Mouse (Mus musculus) cerebellum, adult 2 months (tissue): Measurements from ENCODE around the gene Ropn1l. TPM values are rescaled to one million over a fixed set of nuclear protein-coding genes. Genes with fewer than 3 reads are reported as not detected.
A peak's percentile ranks its signal among the peaks of the same experiment; 100 is the strongest.

Experiments
- DNase-seq, 2 experiments: peaks; one replicate each; pipeline ENCODE4 v3.0.0; 2021
- H3K27ac ChIP-seq: fragments of 200-500 bp; 2 replicates; pipeline ENCODE4 v1.5.1; 2012; ENCODE audit warnings: low read length, control low read depth, inconsistent platforms; ENCODE audit not compliant: insufficient read depth
- H3K27me3 ChIP-seq: fragments of 200-500 bp; 2 replicates; pipeline ENCODE4 v1.6.1; 2012; ENCODE audit warnings: inconsistent platforms, mild to moderate bottlenecking, low read length, moderate library complexity; ENCODE audit not compliant: control insufficient read depth, insufficient read depth
- H3K4me1 ChIP-seq: fragments of 200-500 bp; 2 replicates; pipeline ENCODE4 v1.6.1; 2011; ENCODE audit warnings: low read length; ENCODE audit not compliant: control insufficient read depth, insufficient read depth
- H3K4me3 ChIP-seq: fragments of 200-500 bp; replicated peaks from 2 replicates; pipeline ENCODE3; 2011; ENCODE audit warnings: mild to moderate bottlenecking, low read depth, low read length, control low read depth; ENCODE audit not compliant: insufficient read depth
- CTCF ChIP-seq: fragments of 200-500 bp; IDR thresholded peaks from 2 replicates; pipeline ENCODE4 v1.5.1; 2011; ENCODE audit warnings: low read depth, mild to moderate bottlenecking, control low read depth, low read length, moderate library complexity, borderline replicate concordance; ENCODE audit not compliant: insufficient read depth
- POLR2A ChIP-seq: fragments of 200-500 bp; IDR thresholded peaks from 2 replicates; pipeline ENCODE4 v1.6.1; 2011; ENCODE audit warnings: low read length, control low read depth, borderline replicate concordance; ENCODE audit not compliant: insufficient read depth
- WGBS: fragments of 180-500 bp; shearing (Covaris S2); methylation state at CpG from one replicate; pipeline ENCODE4 v1.1.7; 2018; 5-methylcytosine and 5-hydroxymethylcytosine counted together
- polyA plus RNA-seq: library from polyadenylated mRNA; depleted of rRNA; stranded (reverse); fragments of >200 nt; gene quantifications from 2 replicates; pipeline ENCODE4 v1.2.3, GENCODE M21; 2012; rRNA removed

The Ropn1l gene
- polyA plus RNA-seq: 1.3 TPM in 2 replicates

DNA sequence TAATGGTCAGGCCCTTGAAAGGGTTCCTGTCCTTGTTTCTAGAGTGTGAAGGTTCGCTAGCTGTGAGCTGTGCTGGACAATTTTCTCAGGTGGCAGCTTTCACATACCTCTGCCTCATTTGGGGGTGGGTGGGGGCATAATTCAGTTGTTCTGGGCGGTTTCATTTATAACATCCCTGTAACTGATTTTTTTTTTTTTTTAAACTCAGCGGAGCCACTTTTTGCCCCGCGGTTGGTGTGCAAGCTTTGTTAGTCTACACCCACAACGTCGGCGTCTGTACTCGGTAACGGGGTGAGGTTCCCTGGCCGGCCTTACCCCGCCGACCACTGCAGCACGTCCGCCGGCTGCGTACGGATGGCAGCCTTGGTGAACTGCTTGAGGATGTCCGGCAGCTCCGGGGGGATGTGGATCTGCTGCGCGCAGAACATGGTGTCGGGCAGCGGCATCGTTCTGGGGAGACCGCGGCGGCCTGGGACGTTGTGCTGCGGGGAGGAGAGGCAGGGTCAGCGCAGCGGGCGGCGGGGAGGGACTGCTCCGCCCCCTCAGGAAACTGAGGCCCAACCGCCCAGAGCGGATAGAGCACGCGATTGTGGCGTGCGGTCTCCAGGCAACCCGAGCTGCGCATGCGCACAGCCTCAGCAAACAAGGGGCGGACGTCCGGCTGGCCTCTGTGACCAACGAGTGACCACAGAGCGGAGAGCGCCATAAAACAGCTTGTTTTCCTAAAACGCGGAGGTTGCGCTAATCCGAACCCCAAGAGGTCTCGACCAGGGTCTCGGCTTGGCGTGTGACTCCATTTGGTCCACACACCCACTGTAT, at the start of gene Ropn1l:
TSS of gene Ropn1l (minus strand) at position 640 of the 819 bp plus-strand sequence.
- DNase-seq: peak; percentile 90
- H3K4me3 ChIP-seq: peak within 1 kb of the TSS; percentile 78
- TF ChIP-seq POLR2A: peak; percentile 48; the same call in 1 of the 2 replicates
- no peak for TF ChIP-seq CTCF
- H3K4me1 ChIP-seq: no peaks in the 10 kb centered on the region
- no peaks in the 10 kb centered on the region for H3K27me3 ChIP-seq
- no peak within 1 kb of the TSS; the same call in 1 of the 2 replicates for H3K27ac ChIP-seq
- 1% methylated on average over 57 of the region's 57 CpGs for WGBS

DNA sequence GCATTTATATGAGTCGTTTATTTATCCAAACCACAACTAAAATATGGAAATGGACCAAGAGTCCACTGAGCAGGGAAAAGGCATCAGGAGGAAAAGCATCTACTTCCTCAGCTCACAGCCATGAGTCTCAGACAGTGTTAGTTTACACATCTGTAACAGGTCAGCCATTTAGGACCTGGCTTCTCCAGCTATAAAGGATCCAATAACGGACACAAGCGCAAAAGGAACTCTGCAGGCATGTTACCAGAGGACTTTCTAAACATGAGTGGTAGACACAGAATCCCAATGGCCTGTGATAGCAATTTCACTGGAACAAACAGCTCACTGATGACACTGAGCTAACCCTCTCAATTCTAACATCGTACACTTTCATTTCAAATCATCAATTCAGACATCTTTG, 49.5 kb upstream of the Ropn1l start:
- H3K27ac ChIP-seq: no peak overlapping the region
- DNase-seq: no peak
- WGBS: 79% methylated on average over 4 of the region's 4 CpGs
- H3K27me3 ChIP-seq: no peaks in the 10 kb centered on the region
- no peak for TF ChIP-seq POLR2A
- TF ChIP-seq CTCF: no peak
- no peak overlapping the region for H3K4me3 ChIP-seq
- no peaks in the 10 kb centered on the region for H3K4me1 ChIP-seq

DNA sequence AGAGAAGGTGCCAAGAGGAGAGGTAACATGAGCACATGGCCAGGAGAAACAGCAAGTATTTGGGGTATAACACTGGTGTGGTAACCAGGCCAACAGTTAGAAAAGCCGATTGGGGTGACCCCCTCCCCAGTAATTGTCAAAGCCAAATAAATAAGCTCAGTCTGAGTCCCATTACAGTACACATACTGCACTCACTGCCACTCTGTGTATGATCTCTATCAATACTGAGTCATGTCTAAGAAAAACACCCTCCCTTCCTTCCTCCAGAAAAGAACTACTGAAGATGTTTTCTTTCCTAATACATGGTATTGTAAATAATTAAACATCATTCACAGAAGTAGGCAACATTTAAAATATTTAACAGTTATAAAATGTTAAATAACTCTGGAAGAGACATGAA, 48.8 kb upstream of the Ropn1l start:
- Histone ChIP-seq H3K4me3 (no peak overlapping the region), H3K4me1 (no peaks in the 10 kb centered on the region), H3K27ac (no peak overlapping the region), H3K27me3 (no peaks in the 10 kb centered on the region)
- no peak for TF ChIP-seq CTCF
- TF ChIP-seq POLR2A: no peak
- 7% methylated on average over 1 of the region's 1 CpGs for WGBS
- no peak for DNase-seq

DNA sequence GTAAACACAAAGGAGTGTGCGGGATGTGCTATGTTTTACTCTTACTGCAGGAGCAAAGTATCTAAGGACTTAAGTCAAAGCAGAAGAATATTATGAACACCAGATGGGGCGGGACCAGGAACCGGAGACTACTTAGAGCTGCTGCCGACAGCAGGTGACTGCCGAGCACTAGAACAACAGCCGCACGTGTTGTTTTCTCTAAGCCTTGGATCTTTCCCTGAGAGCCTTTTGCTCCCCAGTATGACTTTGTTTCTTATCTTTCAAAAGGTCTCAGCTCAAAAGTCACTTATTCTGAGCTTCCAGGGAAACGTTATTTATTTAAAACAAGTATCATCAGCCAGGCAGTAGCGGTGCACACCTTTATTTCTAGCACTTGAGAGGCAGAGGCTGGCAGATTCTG, 41.3 kb upstream of the Ropn1l start:
- TF ChIP-seq CTCF (no peak), POLR2A (no peak)
- 92% methylated on average over 9 of the region's 9 CpGs for WGBS
- no peak for DNase-seq
- H3K4me1 ChIP-seq: no peaks in the 10 kb centered on the region
- no peak overlapping the region for H3K27ac ChIP-seq
- H3K4me3 ChIP-seq: no peak overlapping the region
- H3K27me3 ChIP-seq: no peaks in the 10 kb centered on the region

DNA sequence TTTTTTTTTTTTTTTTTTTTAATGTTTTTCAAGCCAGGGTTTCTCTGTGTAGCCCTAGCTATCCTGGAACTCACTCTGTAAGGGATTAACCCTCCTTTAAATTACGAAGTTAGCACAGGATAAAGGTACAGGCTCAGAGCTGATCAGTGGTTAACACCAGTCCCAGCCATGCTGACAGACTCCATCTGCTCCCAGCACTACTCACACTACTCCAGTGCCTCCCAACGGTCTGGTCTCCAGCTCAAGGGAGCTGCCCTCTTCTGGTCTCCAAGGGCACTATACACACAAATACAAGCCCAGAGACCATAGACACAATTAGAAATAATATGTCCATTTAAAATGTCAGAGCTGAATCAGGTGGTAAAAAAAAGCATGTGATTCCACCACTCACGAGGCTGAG, 40.8 kb upstream of the Ropn1l start:
- no peak for DNase-seq
- H3K4me3 ChIP-seq: no peak overlapping the region
- no peak overlapping the region for H3K27ac ChIP-seq
- H3K4me1 ChIP-seq: no peaks in the 10 kb centered on the region
- no peaks in the 10 kb centered on the region for H3K27me3 ChIP-seq
- TF ChIP-seq CTCF: no peak
- no peak for TF ChIP-seq POLR2A
- 63% methylated on average over 3 of the region's 3 CpGs for WGBS

DNA sequence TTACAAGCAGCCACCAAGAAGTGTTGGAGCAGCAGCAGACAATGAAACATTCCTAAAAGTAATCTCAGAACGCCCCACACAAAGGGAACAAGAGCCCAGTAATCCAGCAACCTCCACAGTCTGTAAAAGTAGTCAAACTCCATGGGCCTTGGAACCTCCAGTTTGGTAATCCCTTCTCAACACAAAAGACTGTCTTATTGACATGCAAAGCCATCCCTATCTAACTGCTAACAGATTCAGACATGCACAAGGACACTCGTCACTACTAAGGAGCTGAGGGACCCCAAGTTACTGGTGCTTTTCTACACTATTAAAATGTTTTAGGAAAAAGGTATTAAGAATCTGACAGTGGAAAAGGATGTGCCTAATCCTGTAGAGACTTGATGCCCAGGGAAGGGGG, 33.9 kb upstream of the Ropn1l start:
- no peaks in the 10 kb centered on the region for H3K4me1 ChIP-seq
- TF ChIP-seq POLR2A (no peak), CTCF (no peak)
- 77% methylated on average over 2 of the region's 2 CpGs for WGBS
- no peaks in the 10 kb centered on the region for H3K27me3 ChIP-seq
- H3K4me3 ChIP-seq: no peak overlapping the region
- no peak overlapping the region for H3K27ac ChIP-seq
- no peak for DNase-seq

DNA sequence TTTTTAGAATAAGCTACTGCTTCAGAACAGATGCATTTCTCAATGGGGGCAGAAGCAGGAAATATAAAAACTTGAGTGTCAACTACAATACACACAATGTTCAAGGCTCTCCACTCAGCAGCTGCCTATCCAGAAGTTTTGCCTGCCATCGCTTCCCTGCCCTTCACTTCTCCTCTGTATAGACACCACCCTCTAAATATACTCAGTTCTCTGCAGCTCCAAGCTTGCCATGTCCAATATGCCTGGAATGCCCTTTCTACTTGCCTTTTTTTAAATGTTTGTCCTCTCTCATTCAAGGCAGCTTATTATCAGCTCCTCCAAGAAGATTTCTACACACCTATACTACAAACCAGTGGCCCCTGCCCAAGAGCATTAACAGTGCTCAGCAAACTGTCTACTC, 23.1 kb upstream of the Ropn1l start:
- Histone ChIP-seq H3K27ac (no peak overlapping the region), H3K4me3 (no peak overlapping the region), H3K27me3 (no peaks in the 10 kb centered on the region), H3K4me1 (no peaks in the 10 kb centered on the region)
- 93% methylated on average over 1 of the region's 1 CpGs for WGBS
- no peak for DNase-seq
- no peak for TF ChIP-seq POLR2A
- no peak for TF ChIP-seq CTCF

DNA sequence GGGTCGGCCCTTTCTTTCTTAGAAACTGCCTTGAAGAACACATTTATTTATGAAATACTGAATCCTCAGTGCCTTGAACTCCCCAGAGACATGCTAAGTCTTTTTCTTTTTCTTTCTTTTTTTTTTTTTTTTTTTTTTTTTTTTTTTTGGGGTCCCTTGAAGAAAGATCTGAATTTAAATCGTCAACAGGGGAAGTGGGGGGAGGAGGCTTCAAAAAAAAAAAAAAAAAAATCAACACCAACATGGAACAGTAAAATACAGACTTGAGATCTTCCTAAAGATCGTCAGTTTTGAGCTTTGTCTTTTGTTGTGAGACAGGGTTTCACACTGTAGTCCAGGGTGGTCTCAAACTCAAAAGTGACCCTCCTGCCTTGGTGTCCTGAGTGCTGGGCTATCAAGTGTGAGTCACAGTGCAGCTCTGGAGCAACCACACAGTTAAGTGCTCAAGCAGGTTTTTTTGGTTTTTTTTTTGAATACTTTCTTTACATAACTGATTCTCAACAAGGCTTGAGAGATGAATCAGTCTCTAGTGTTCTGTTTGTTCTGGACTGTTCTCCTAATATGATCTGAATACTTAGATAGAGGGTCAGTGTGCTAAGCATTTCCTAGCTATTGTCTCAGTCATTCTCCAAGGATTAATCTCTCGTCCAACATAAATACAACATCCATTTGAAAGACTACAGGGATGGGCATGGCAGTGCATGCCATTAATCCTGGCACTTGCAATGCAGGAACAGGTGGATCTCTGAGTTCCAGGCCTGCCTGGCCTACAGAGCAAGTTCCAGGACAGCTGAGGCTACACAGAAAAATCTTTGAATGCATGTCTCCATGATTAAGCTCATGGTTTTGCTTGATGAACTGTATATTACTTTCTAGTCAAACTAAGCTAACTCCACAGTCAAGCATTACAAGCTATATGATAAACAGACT, 19.4 kb upstream of the Ropn1l start:
- Histone ChIP-seq H3K27ac (no peak overlapping the region), H3K4me1 (no peaks in the 10 kb centered on the region), H3K4me3 (no peak overlapping the region), H3K27me3 (no peaks in the 10 kb centered on the region)
- TF ChIP-seq CTCF: no peak
- TF ChIP-seq POLR2A: no peak
- DNase-seq: no peak
- 65% methylated on average over 4 of the region's 4 CpGs for WGBS
